Mouse (Mus musculus) brain, adult 10 weeks (tissue): ENCODE results near the gene Tdo2. TPM values are rescaled to one million over a fixed set of nuclear protein-coding genes. Genes with fewer than 3 reads are reported as not detected.

ENCODE experiments used
- polyA plus RNA-seq: library from polyadenylated mRNA; stranded (reverse); fragments of 350-450 nt; fragmentation: Illumina TruSeq; extraction: RNeasy Lipid Tissue Mini Kit (QIAGEN cat#74804); gene quantifications from one replicate; pipeline ENCODE4 v1.2.3, GENCODE M21; 2015; ENCODE audit warnings: low read depth, low replicate concordance

Tdo2 gene
- polyA plus RNA-seq = 2.6 TPM

DNA sequence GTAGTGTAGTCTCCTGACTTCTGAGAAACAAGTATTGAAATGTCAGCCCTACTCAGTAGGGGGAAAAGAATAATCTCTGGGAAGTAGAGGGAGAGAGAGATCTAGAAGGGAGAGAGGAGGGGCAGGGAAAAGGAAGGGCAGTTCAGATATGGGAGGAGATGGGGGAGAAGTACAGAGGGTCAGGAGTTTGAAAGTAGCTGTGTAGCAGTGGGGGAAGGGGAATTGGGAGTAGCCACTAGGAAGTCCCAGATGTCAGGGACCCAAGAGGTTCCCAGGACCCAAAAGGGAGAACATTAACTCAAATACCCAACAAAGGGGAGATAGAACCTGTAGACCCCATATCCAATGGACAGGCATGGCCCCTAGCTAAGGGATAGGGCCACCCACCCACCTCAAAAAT lies at the start of gene Tdo2:
Tdo2 (minus strand) TSS at position 101 of the 400 bp plus-strand sequence.

GRCm38 (mm10) chr3:81981990-81982389 lies 6.0 kb upstream of the Tdo2 start, which contains the start of gene Asic5:
Gene Asic5, plus strand, starts transcription at chr3:81982290.

GRCm38 (mm10) chr3:81932141-81933101 lies 43.6 kb downstream of the Tdo2 start, which contains the start of gene Ctso:
Gene Ctso, plus strand, starts transcription at chr3:81932601.

Other genes with a start within 250 kb of the Tdo2 start
- 33.7 TPM for gene Ctso, start 43.6 kb downstream of the Tdo2 start, polyA plus RNA-seq
- gene Asic5, start 6.1 kb upstream of the Tdo2 start, polyA plus RNA-seq = not detected
- gene Gucy1b1, start 98.5 kb upstream of the Tdo2 start, polyA plus RNA-seq = 161 TPM
- 55.8 TPM for gene Gucy1a1, start 169.6 kb upstream of the Tdo2 start, polyA plus RNA-seq